In the genomic region with DNA sequence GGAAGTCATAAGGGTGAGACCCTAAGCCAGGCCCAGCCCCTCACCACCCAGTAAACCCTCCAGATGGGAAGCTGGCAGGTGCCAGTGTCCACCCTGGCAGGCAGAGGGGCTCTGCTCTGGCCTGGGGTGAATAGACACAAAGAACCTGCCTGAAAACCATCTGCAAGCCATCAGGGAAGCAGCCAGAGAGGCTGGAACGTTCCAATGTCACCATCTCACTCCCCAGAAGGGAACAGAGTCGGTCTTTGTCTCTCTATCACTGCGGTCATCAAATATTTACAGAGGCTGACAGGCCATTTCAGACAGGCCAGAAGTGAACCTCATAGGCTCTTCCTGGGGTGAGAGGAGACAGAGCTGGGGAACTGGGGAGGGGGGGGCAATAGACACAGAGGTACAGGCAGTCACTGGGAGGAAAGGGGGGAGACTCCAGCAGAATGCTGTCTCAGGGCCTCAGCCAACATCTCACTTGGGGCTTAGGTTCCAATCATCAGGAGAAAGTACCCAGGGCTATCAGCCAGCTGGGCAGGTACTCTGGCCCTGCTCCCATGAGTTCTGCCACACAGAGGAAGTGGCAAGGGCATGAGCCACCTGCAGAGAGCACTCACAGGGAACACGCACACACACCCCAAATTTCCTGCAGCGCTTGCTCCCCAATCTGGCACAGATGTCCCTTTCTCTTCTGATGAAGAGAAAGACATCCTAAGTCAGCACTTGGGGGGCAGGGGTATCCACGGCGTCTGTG, we compare ENCODE assay signal across 10 mouse cellular contexts. TPM values are rescaled to one million over a fixed set of nuclear protein-coding genes. Genes with fewer than 3 reads are reported as not detected.
A peak's percentile ranks its signal among the peaks of the same experiment; 100 is the strongest.
DNase-seq lines count a peak whose midpoint lies in the region; ATAC-seq lines count a peak whose summit lies in the region.
"Had no signal": no experiment of that assay in that cellular context is flagged by ENCODE, and none has a peak within 500 bp of the region (broad histone marks: within the 10 kb centered on the region; RNA-seq: fewer than 3 reads in every experiment).

No protein-coding gene starts in this region.

- H3K4me3 ChIP-seq in midbrain, embryonic 12.5 days = no peak overlapping the region
- H3K4me3 ChIP-seq in midbrain, embryonic 11.5 days (ENCODE audit: low read depth, low read length) = no peak overlapping the region
- no peak overlapping the region for H3K4me3 ChIP-seq in midbrain, embryonic 13.5 days (replicated peaks)

- ATAC-seq in midbrain, embryonic 12.5 days (ENCODE audit: low FRiP score, low read depth) = no peak
- no peak for ATAC-seq in midbrain, embryonic 11.5 days (ENCODE audit: low FRiP score)
- ATAC-seq in midbrain, embryonic 13.5 days = no peak

- 79% methylated on average over 7 of the region's 7 CpGs for WGBS in midbrain, embryonic 12.5 days
- 80% methylated on average over 7 of the region's 7 CpGs for WGBS in midbrain, embryonic 11.5 days
- WGBS in midbrain, embryonic 13.5 days = 80% methylated on average over 7 of the region's 7 CpGs

- no peaks in the 10 kb centered on the region for H3K27me3 ChIP-seq in midbrain, embryonic 12.5 days
- no peaks in the 10 kb centered on the region for H3K27me3 ChIP-seq in midbrain, embryonic 11.5 days (ENCODE audit: control insufficient read depth, insufficient read depth, low read length)
- H3K27me3 ChIP-seq in midbrain, embryonic 13.5 days = no peaks in the 10 kb centered on the region

- peaks cover 58% of the 10 kb centered on the region for H3K4me1 ChIP-seq in midbrain, embryonic 12.5 days
- H3K4me1 ChIP-seq in midbrain, embryonic 11.5 days (ENCODE audit: control insufficient read depth, insufficient read depth, low read length) = peaks cover 43% of the 10 kb centered on the region
- H3K4me1 ChIP-seq in midbrain, embryonic 13.5 days (replicated peaks) = peaks cover 74% of the 10 kb centered on the region

- H3K9me3 ChIP-seq in midbrain, embryonic 12.5 days = no peaks in the 10 kb centered on the region
- H3K9me3 ChIP-seq in midbrain, embryonic 11.5 days (ENCODE audit: control insufficient read depth, low read length) = no peaks in the 10 kb centered on the region
- H3K9me3 ChIP-seq in midbrain, embryonic 13.5 days = no peaks in the 10 kb centered on the region

- H3K9ac ChIP-seq in midbrain, embryonic 12.5 days (replicated peaks) = no peak overlapping the region
- H3K9ac ChIP-seq in midbrain, embryonic 11.5 days (ENCODE audit: low read length) = no peak overlapping the region
- H3K9ac ChIP-seq in midbrain, embryonic 13.5 days (replicated peaks) = 0 out of 2 replicates have a peak overlapping the region, but pooled peaks have one; percentile 42

- no peaks in the 10 kb centered on the region for H3K36me3 ChIP-seq in midbrain, embryonic 12.5 days
- no peaks in the 10 kb centered on the region for H3K36me3 ChIP-seq in midbrain, embryonic 11.5 days (ENCODE audit: control insufficient read depth, insufficient read depth, low read length)
- peaks cover 13% of the 10 kb centered on the region for H3K36me3 ChIP-seq in midbrain, embryonic 13.5 days

- DNase-seq in cerebellum, adult 11-12 months = peak; percentile 68
- DNase-seq in cerebellum, adult 11 months = no peak
- no peak for DNase-seq in midbrain, embryonic 11.5 days (ENCODE audit: low spot score, missing footprints)
- DNase-seq in thymus, postnatal 4 days = peak; percentile 45
- DNase-seq in urinary bladder, postnatal 14 days (ENCODE audit: low spot score) = no peak
- DNase-seq in kidney, adult 11 months = no peak
- DNase-seq: lung, postnatal 4 days; right cerebral cortex, adult 18-20 months had no signal

- H3K27ac ChIP-seq in midbrain, embryonic 12.5 days (replicated peaks) = peak overlapping the region; percentile 35
- H3K27ac ChIP-seq in midbrain, embryonic 11.5 days (ENCODE audit: low read depth, low read length) = no peak overlapping the region
- peak overlapping the region; percentile 54; the same call in 1 of the 2 replicates for H3K27ac ChIP-seq in midbrain, embryonic 13.5 days

- no peak overlapping the region for H3K4me2 ChIP-seq in midbrain, embryonic 12.5 days (replicated peaks)
- H3K4me2 ChIP-seq in midbrain, embryonic 11.5 days = no peak overlapping the region
- H3K4me2 ChIP-seq in midbrain, embryonic 13.5 days (replicated peaks) = no peak overlapping the region

RNA-seq across cellular contexts. Expression of a gene that starts 15.7 kb away (rescaled TPM):
- polyA plus RNA-seq in midbrain, embryonic 12.5 days (2016; fragmentation: Nextera tagmentation; extraction: Ambion mirVana) = 12.0 and 15.0 TPM in 2 replicates
- polyA plus RNA-seq in midbrain, embryonic 11.5 days (2014; fragmentation: Nextera tagmentation; extraction: Ambion mirVana) = 6.1 and 7.8 TPM in 2 replicates
- polyA plus RNA-seq in midbrain, embryonic 13.5 days (2015; fragmentation: Nextera tagmentation; extraction: Ambion mirVana) = 19.3 and 21.0 TPM in 2 replicates

RNA-seq across cellular contexts. Expression of a gene that starts 55.2 kb away (rescaled TPM):
- 15.9 and 16.7 TPM in 2 replicates for polyA plus RNA-seq in midbrain, embryonic 12.5 days (2016; fragmentation: Nextera tagmentation; extraction: Ambion mirVana)
- 17.5 TPM in 2 replicates for polyA plus RNA-seq in midbrain, embryonic 11.5 days (2014; fragmentation: Nextera tagmentation; extraction: Ambion mirVana)
- polyA plus RNA-seq in midbrain, embryonic 13.5 days (2015; fragmentation: Nextera tagmentation; extraction: Ambion mirVana) = 12.6 and 14.6 TPM in 2 replicates

Comparison
In these comparisons a context has a peak if more than half of its experiments do, and no peak if none do; other contexts are left out.
1. DNase-seq: peak in cerebellum, adult 11-12 months (single experiment) and thymus, postnatal 4 days (single experiment); none in cerebellum, adult 11 months (single experiment), midbrain, embryonic 11.5 days (single experiment), urinary bladder, postnatal 14 days (single experiment) and kidney, adult 11 months (single experiment).